Mouse (Mus musculus): ENCODE results near the gene Gramd1a. TPM values are rescaled to one million over a fixed set of nuclear protein-coding genes. Genes with fewer than 3 reads are reported as not detected.

Gene Gramd1a
- polyA plus RNA-seq, 1 experiment from 2014 or later, result 21.2 TPM

DNA sequence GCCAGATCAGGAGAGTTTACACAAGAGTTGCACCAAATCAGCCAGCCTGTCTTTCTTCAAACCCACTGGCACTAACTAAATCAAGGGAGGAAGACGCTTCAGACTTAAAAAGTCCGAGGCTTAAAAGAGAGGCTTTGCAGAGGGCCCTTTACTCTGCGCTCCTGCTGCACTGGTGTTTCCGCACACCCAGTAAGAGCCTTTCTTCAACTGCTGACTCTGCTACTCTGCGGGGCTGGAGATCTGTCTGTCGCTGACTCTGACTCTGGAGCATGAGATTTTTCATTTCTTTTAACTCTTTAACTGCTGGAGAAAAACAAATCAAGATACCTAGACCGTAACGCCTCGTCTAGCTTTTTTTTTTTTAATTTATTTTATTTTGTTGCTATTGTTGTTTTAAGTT, 71.6 kb downstream of the Gramd1a start:
- 54% methylated on average over 9 of the region's 9 CpGs for WGBS (ENCODE audit: insufficient replicate concordance)
- H3K27me3 ChIP-seq (replicated peaks), result no peaks in the 10 kb centered on the region
- no peak overlapping the region for H3K9ac ChIP-seq
- H3K9me3 ChIP-seq (replicated peaks), result no peaks in the 10 kb centered on the region
- H3K4me1 ChIP-seq, result 0 out of 2 replicates have a peak, but pooled peaks cover 7% of the 10 kb centered on the region
- no peak overlapping the region for H3K4me2 ChIP-seq
- peak overlapping the region; percentile 43; the same call in 1 of the 2 replicates for H3K27ac ChIP-seq
- no peaks in the 10 kb centered on the region for H3K36me3 ChIP-seq
- ATAC-seq, result no peak
- H3K4me3 ChIP-seq, result no peak overlapping the region

DNA sequence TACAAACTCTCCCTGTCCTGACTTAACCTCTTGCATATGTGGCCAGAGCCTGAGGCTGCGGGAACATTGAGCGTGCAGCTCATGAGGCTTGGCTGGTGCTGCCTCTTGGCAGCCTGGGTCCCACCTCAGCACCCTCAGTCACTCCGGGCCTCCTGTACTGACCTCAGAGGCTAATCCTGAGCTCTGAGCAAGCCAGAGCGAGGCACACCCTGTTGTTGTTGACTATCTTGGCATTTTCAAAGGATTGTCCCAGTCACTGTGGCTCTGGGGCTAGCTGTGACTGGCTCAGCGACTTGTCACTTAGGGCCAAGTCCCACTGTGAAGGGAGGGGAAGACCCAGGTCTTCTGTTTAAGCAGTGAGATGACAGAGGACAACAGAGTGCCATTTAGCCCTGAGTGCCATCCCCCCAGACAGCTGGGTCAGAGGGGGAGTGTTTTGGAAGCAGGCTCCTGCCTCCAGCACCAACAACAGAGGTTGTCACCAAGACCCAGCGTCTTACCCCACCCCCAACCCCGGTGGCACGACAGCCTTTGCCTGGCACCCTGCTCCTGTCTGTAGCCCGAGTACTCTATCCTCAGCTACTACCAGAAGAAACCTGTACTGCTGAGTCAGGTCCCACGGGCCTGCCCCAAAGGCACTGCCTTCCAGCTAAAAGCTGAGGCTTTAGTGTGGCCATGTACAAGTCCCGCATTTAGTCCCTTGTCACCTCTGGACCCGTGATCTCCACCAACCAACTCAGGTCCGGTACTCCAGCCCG, 72.7 kb downstream of the Gramd1a start:
- 61% methylated on average over 14 of the region's 14 CpGs for WGBS (ENCODE audit: insufficient replicate concordance)

DNA sequence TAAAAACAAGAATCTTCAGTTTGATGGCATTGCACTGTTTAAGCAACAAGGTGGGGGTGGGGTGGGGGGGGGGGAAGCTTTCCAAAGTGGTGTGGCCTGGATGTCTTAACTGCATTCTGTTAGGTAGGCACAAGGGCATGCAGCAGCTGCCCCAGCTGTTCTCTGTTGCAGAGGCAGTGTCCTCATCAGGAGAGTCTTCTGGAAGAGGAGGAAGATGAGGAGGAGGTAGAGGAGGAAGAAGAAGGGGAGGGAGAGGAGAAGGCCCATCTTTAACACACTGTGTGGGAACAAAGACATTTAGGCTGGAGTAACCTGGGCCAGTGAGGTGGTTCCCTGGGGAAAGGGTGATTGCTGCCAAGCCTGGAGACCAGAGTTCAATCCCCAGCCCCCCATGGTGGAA, 73.6 kb downstream of the Gramd1a start:
- Histone ChIP-seq H3K4me1 (0 out of 2 replicates have a peak, but pooled peaks cover 7% of the 10 kb centered on the region), H3K9ac (no peak overlapping the region), H3K27ac (no peak overlapping the region), H3K9me3 (replicated peaks) (no peaks in the 10 kb centered on the region), H3K4me2 (no peak overlapping the region), H3K4me3 (no peak overlapping the region), H3K27me3 (replicated peaks) (no peaks in the 10 kb centered on the region), H3K36me3 (no peaks in the 10 kb centered on the region)
- ATAC-seq, result no peak

More for the DNA sequence above, 72.7 kb downstream of the Gramd1a start:
- no peak overlapping the region for H3K4me2 ChIP-seq
- no peak overlapping the region for H3K27ac ChIP-seq
- no peaks in the 10 kb centered on the region for H3K9me3 ChIP-seq (replicated peaks)
- no peaks in the 10 kb centered on the region for H3K36me3 ChIP-seq
- no peak overlapping the region for H3K4me3 ChIP-seq
- H3K9ac ChIP-seq, result no peak overlapping the region
- H3K27me3 ChIP-seq (replicated peaks), result no peaks in the 10 kb centered on the region
- peak; percentile 13; the same call in 1 of the 2 replicates for ATAC-seq
- H3K4me1 ChIP-seq, result 0 out of 2 replicates have a peak, but pooled peaks cover 7% of the 10 kb centered on the region

DNA sequence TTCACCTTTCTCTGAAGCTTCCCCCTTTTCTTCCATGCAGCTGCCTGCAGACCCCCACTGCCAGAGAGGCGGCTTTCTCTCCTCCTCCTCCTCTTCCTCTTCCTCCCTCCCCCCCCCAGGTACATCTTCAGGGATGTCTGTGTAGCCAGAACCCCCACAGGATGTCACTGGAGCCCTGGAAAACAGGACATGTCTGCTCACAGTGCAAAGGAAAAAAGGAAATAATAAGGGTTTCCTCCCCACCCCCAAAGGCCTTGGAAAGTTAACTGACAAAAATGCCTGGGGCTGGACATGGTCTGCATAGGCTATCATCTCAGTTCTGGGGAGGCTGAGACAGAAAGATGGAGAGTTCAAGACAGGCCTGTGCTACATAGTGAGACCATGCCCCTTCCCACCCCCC, 74.6 kb downstream of the Gramd1a start:
- Histone ChIP-seq H3K27ac (no peak overlapping the region), H3K27me3 (replicated peaks) (no peaks in the 10 kb centered on the region), H3K9ac (no peak overlapping the region), H3K9me3 (replicated peaks) (no peaks in the 10 kb centered on the region), H3K4me2 (no peak overlapping the region), H3K4me3 (no peak overlapping the region), H3K36me3 (no peaks in the 10 kb centered on the region), H3K4me1 (0 out of 2 replicates have a peak, but pooled peaks cover 7% of the 10 kb centered on the region)
- no peak for ATAC-seq
- WGBS (ENCODE audit: insufficient replicate concordance), result 24% methylated on average over 1 of the region's 1 CpGs

GRCm38 (mm10) chr7:31080611-31081010, 75.1 kb downstream of the Gramd1a start:
- Histone ChIP-seq H3K36me3 (no peaks in the 10 kb centered on the region), H3K4me2 (no peak overlapping the region), H3K4me3 (no peak overlapping the region), H3K27ac (no peak overlapping the region), H3K9ac (no peak overlapping the region), H3K4me1 (0 out of 2 replicates have a peak, but pooled peaks cover 7% of the 10 kb centered on the region), H3K9me3 (replicated peaks) (no peaks in the 10 kb centered on the region), H3K27me3 (replicated peaks) (no peaks in the 10 kb centered on the region)
- WGBS (ENCODE audit: insufficient replicate concordance), result 58% methylated on average over 3 of the region's 3 CpGs
- no peak for ATAC-seq

Other genes starting within 250 kb of the Gramd1a start
- gene Mag, start 241.0 kb downstream of the Gramd1a start, polyA plus RNA-seq (2016; fragmentation: Nextera tagmentation; extraction: Ambion mirVana), result 0.13 and 0.20 TPM in 2 replicates
- not detected in 2 replicates for gene Hamp2, start 231.2 kb downstream of the Gramd1a start, polyA plus RNA-seq (2016; fragmentation: Nextera tagmentation; extraction: Ambion mirVana)
- gene Hamp, start 211.9 kb downstream of the Gramd1a start, polyA plus RNA-seq (2016; fragmentation: Nextera tagmentation; extraction: Ambion mirVana), result 0.38 TPM in 1 of 2 replicates, not detected in the other
- gene Usf2, start 199.1 kb downstream of the Gramd1a start, polyA plus RNA-seq (2016; fragmentation: Nextera tagmentation; extraction: Ambion mirVana), result 13.9 and 18.1 TPM in 2 replicates
- gene Lsr, start 182.4 kb downstream of the Gramd1a start, polyA plus RNA-seq (2016; fragmentation: Nextera tagmentation; extraction: Ambion mirVana), result 27.3 and 28.2 TPM in 2 replicates
- gene Fam187b, start 182.1 kb downstream of the Gramd1a start, polyA plus RNA-seq (2016; fragmentation: Nextera tagmentation; extraction: Ambion mirVana), result 1.9 and 2.8 TPM in 2 replicates
- gene Fxyd5, start 113.4 kb downstream of the Gramd1a start, polyA plus RNA-seq (2016; fragmentation: Nextera tagmentation; extraction: Ambion mirVana), result 19.0 and 22.3 TPM in 2 replicates
- gene Fxyd7, start 104.4 kb downstream of the Gramd1a start, polyA plus RNA-seq (2016; fragmentation: Nextera tagmentation; extraction: Ambion mirVana), result 0.45 and 0.55 TPM in 2 replicates
- 28.2 and 28.3 TPM in 2 replicates for gene Fxyd1, start 98.7 kb downstream of the Gramd1a start, polyA plus RNA-seq (2016; fragmentation: Nextera tagmentation; extraction: Ambion mirVana)
- gene Lgi4, start 96.6 kb downstream of the Gramd1a start, polyA plus RNA-seq (2016; fragmentation: Nextera tagmentation; extraction: Ambion mirVana), result 0.06 and 0.19 TPM in 2 replicates
- 0.67 and 0.86 TPM in 2 replicates for gene Fxyd3, start 79.2 kb downstream of the Gramd1a start, polyA plus RNA-seq (2016; fragmentation: Nextera tagmentation; extraction: Ambion mirVana)
- 33.2 and 36.2 TPM in 2 replicates for gene Hpn, start 40.6 kb downstream of the Gramd1a start, polyA plus RNA-seq (2016; fragmentation: Nextera tagmentation; extraction: Ambion mirVana)
- gene Scn1b, start 28.9 kb downstream of the Gramd1a start, polyA plus RNA-seq (2016; fragmentation: Nextera tagmentation; extraction: Ambion mirVana), result 0.97 and 1.2 TPM in 2 replicates
- not detected in 2 replicates for gene Scgb2b2, start 134.6 kb upstream of the Gramd1a start, polyA plus RNA-seq (2016; fragmentation: Nextera tagmentation; extraction: Ambion mirVana)
- gene Scgb1b2, start 135.9 kb upstream of the Gramd1a start, polyA plus RNA-seq (2016; fragmentation: Nextera tagmentation; extraction: Ambion mirVana), result not detected in 2 replicates
- not detected in 2 replicates for gene Scgb2b3, start 206.2 kb upstream of the Gramd1a start, polyA plus RNA-seq (2016; fragmentation: Nextera tagmentation; extraction: Ambion mirVana)
- not detected in 2 replicates for gene Scgb1b3, start 219.7 kb upstream of the Gramd1a start, polyA plus RNA-seq (2016; fragmentation: Nextera tagmentation; extraction: Ambion mirVana)